Mouse (Mus musculus): Measurements from ENCODE around the gene Pbsn. TPM values are rescaled to one million over a fixed set of nuclear protein-coding genes. Genes with fewer than 3 reads are reported as not detected.

Gene Pbsn
- not detected for polyA plus RNA-seq (2017; shearing (Covaris generic))

GRCm38 (mm10) chrX:77853523-77853922 is at the start of gene Pbsn:
TSS of gene Pbsn (minus strand) at chrX:77853623.

GRCm38 (mm10) chrX:77864458-77864857 is 11.0 kb upstream of the Pbsn start, which contains the start of gene Gm14744:
TSS of gene Gm14744 (plus strand) at chrX:77864758.

GRCm38 (mm10) chrX:77796238-77796835 is 57.1 kb downstream of the Pbsn start, which contains the start of gene Prkx:
TSS of gene Prkx (minus strand) at chrX:77796278.

Other genes starting within 250 kb of the Pbsn start
- gene Prkx, start 57.3 kb downstream of the Pbsn start, polyA plus RNA-seq (2017; shearing (Covaris generic)) = 81.8 TPM
- not detected for gene Gm14744, start 11.1 kb upstream of the Pbsn start, polyA plus RNA-seq (2017; shearing (Covaris generic))
- gene 5430402E10Rik, start 71.4 kb upstream of the Pbsn start, polyA plus RNA-seq (2017; shearing (Covaris generic)) = not detected
- gene Obp1a, start 237.8 kb upstream of the Pbsn start, polyA plus RNA-seq (2017; shearing (Covaris generic)) = not detected

All from effector memory CD4-positive, alpha-beta T cell, adult 7 months (primary cell).